Mouse (Mus musculus) monocyte, adult 5-6 weeks (primary cell): ENCODE results near the gene Lmod3. TPM values are rescaled to one million over a fixed set of nuclear protein-coding genes. Genes with fewer than 3 reads are reported as not detected.
A peak's percentile ranks its signal among the peaks of the same experiment; 100 is the strongest.

ENCODE experiments used
- ATAC-seq: fragments of 153-309, 156-312 bp; replicated peaks from 2 replicates; pipeline ENCODE4 v1.8.0; 2017; ENCODE audit warnings: mild to moderate bottlenecking; ENCODE audit not compliant: low TSS enrichment, insufficient number of reproducible peaks, severe bottlenecking, poor library complexity, low FRiP score
- total RNA-seq: library from RNA; stranded (forward); fragments of 200-1000, 200-491, 200-594 nt; gene quantifications from 3 replicates; pipeline ENCODE4 v1.2.3, GENCODE M21; 2017

The Lmod3 gene
- total RNA-seq, 1 experiment from 2014 or later: not detected

DNA sequence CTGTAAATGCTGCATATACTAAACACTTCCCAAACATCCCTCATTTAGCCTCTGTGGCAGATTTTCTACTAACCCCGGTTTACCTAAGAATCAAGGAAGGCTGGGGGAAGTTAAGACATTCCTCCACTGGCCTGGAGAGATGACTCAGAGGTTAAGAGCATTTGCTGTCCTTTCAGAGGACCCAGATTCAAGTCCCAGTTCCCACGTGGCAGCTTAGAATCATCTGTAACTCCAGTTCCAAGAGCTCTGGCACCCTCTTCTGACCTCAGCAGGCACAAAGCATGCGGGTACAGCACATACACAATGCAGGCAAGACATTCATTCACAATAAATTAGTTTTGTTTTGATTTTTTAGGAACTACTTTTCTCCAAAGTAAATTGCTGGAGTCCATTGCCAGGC, 43.4 kb downstream of the Lmod3 start:
- ATAC-seq: no peak

DNA sequence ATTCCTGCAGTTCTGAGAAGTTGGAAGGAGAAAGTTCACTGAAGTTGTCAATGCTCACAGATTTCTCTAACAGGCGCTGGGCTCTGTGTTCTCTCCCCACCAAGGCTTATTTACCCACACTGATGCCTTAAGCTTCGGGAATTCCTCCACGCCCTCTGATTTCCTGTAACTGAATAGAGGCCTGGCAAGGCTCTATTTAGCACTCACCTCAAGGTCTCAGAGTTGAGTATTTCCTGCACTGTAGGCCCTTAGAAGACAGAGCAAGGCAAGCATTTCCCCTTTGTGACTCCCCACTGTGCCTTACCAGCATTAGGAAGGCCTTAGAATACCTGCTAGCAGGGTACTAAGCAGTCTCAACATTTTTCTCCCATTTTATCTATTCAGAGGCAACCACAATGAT, 44.2 kb downstream of the Lmod3 start:
- no peak for ATAC-seq

DNA sequence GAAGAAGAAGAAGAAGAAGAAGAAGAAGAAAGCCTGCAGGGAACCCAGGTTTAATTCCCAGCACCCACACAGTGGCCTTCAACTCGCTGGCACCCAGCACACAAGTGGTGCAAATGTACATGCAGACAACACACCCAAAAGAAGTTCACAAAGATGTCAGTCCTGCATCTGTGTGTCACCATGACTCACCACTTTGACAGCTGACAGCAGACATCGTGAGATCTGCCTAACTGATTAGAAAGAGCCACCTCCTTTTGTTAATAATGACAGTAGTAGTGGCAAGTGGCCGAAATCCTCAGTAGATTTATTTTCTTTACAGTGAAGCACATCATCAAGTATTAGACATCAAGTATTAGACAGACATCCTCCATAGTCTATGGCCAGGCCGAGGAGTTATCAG, 45.5 kb downstream of the Lmod3 start:
- ATAC-seq: no peak

DNA sequence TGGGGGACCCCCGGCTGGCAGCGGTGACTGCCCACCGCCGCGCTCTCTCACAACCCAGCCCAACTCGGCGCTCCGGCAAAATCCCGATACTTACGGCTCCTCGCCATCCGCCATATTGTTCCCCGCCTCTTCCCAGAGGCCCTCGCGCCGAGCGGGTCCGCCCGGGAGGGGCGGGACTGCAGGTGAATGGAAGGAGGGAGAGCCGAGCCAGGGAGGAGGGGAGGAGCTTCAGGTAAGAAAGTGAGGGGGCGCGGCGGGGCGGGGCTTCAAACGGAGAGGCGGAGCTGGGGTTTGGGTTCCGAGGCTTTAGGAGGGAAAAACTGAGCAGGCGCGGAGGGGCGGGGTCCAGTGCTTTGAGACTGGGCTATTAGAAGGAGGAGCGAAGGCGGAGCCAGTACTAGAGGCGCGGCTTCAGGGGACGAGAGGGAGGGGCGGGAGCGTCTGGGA, 47.1 kb downstream of the Lmod3 start, which contains the start of gene Uba3:
TSS of gene Uba3 (minus strand) at position 209 of the 447 bp plus-strand sequence.
- peak; percentile 94 for ATAC-seq

DNA sequence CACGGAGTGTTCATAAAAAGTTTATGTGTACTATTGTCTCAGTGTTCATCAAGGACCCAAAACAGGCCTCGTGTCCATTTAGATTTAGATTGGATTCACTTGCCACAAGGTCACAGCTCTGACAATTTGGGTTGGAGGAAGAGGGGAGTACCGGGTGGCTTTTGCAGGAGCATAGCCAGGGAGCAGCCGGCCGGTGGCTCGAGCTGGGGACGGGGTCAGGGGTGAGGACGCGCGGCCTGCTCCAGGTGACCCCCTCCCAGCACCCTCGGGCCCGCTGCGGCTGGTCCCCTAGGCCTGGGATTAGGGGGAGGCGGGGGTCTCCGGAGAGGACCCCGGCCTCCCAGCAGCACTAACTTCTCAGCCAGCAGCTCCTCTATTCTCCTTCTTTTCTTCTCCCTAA, 47.6 kb downstream of the Lmod3 start:
- ATAC-seq: no peak

DNA sequence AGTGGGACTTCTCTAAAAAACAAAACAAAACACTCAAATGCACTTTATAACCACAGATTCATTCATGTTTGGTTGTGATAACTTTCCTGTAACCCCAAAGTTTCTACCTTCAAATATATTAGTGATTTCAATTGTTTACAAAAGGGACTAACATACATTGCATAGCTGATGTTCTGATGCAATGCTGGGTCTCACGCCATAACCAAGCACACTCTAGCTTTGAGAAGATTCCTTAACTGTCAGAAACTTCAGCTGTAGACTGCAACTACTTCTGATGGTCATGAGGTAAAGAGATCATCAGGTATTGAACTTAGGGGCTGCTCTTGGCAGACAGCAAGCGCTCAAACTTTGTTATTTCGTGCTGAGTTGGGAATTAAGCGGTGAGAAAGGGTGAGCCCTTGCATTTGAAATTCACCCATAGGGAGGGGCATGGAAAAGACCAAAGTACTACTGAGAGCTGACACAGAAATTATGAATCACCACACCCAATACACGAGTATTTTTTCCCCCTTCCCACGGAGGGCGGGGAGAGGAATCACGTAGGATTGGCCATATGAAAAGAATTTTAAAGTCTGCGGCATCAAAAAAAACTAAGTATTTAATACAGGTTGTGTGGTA, 48.2 kb downstream of the Lmod3 start:
- no peak for ATAC-seq

DNA sequence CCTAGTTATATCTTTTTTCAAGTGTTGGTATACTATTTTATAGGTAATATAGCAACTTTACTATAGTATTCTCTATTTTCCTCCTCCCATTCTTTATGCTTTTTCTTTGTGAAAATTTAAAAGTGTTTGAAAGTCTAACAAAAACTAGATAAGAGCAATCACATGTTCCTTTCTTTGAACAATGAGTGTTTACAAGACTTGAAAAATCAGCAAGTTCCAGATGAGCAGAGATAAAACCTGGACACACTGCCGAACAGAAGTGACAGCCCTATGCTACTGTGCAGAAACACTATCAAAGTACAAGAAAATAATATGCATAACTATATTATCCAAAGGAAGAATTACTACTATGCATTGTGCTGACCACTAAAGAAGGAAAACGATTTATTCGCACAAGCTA, 50.1 kb downstream of the Lmod3 start:
- ATAC-seq: no peak

DNA sequence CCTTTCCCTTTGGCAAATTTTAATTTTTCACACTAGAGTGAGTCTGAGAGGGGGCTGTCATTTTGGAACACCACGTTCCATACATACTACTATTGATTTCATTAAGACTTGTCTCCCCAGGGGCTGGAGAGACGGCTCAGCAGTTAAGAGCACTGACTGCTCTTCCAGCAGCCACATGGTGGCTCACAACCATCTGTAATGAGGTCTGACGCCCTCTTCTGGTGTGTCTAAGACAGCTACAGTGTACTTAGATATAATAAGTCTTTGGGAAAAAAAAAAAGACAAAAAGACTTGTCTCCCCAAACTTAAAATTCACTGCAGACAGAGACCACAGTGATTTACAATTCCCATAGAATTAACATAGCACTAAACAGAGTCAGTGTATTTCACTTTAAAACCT, 52.1 kb downstream of the Lmod3 start:
- no peak for ATAC-seq

Other genes with a start within 250 kb of the Lmod3 start
- not detected in 3 replicates for gene Fam19a4, start 192.3 kb downstream of the Lmod3 start, total RNA-seq
- 3.0 to 8.6 TPM (median 7.9 TPM) in 3 replicates for gene Eogt, start 103.6 kb downstream of the Lmod3 start, total RNA-seq
- gene Tmf1, start 73.6 kb downstream of the Lmod3 start, total RNA-seq: 210 to 231 TPM (median 230 TPM) in 3 replicates
- gene Uba3, start 47.1 kb downstream of the Lmod3 start, total RNA-seq: 97.2 to 105 TPM (median 99.9 TPM) in 3 replicates
- gene Arl6ip5, start 42.1 kb downstream of the Lmod3 start, total RNA-seq: 132 to 180 TPM (median 143 TPM) in 3 replicates